Mouse (Mus musculus): ENCODE measurements around the gene Fgf22.

Gene Fgf22

GRCm38 (mm10) chr10:79766001-79766507, 11.2 kb downstream of the Fgf22 start:
- DNase-seq (ENCODE audit: low read depth in 1 of 2, low spot score in 2 of 2), result no peak

- DNase-seq (ENCODE audit: low read depth in 1 of 2, low spot score in 2 of 2), result peak; percentile 99 to 100
These were observed 11.8 kb downstream of the Fgf22 start, which contains the start of gene Rnf126 for GRCm38 (mm10) chr10:79766508-79767325. Gene Rnf126, minus strand, starts transcription at chr10:79766952.

GRCm38 (mm10) chr10:79767372-79768244, 12.7 kb downstream of the Fgf22 start:
- peak; percentile 36 to 42 for DNase-seq (ENCODE audit: low read depth in 1 of 2, low spot score in 2 of 2)

- no peak for DNase-seq (ENCODE audit: low read depth in 1 of 2, low spot score in 2 of 2)
These were observed 13.5 kb downstream of the Fgf22 start for GRCm38 (mm10) chr10:79768400-79768799.

GRCm38 (mm10) chr10:79769329-79769728, 14.5 kb downstream of the Fgf22 start:
- no peak for DNase-seq (ENCODE audit: low read depth in 1 of 2, low spot score in 2 of 2)

- no peak for DNase-seq (ENCODE audit: low read depth in 1 of 2, low spot score in 2 of 2)
These were observed 17.4 kb downstream of the Fgf22 start for GRCm38 (mm10) chr10:79772320-79772719.

GRCm38 (mm10) chr10:79773208-79773607, 18.3 kb downstream of the Fgf22 start:
- DNase-seq (ENCODE audit: low read depth in 1 of 2, low spot score in 2 of 2), result no peak

GRCm38 (mm10) chr10:79774486-79775279, 19.8 kb downstream of the Fgf22 start:
- no peak for DNase-seq (ENCODE audit: low read depth in 1 of 2, low spot score in 2 of 2)

- no peak for DNase-seq (ENCODE audit: low read depth in 1 of 2, low spot score in 2 of 2)
These were observed 22.2 kb downstream of the Fgf22 start, which contains the start of gene Fstl3 for GRCm38 (mm10) chr10:79777103-79777531. Gene Fstl3, plus strand, starts transcription at chr10:79777272.

GRCm38 (mm10) chr10:79778006-79778405, 23.1 kb downstream of the Fgf22 start:
- no peak for DNase-seq (ENCODE audit: low read depth in 1 of 2, low spot score in 2 of 2)

- DNase-seq (ENCODE audit: low read depth in 1 of 2, low spot score in 2 of 2), result no peak
These were observed 24.3 kb downstream of the Fgf22 start for GRCm38 (mm10) chr10:79779193-79779592.

- DNase-seq (ENCODE audit: low read depth in 1 of 2, low spot score in 2 of 2), result peak; percentile 92 to 93
These were observed 25.1 kb downstream of the Fgf22 start for GRCm38 (mm10) chr10:79779784-79780663.

GRCm38 (mm10) chr10:79780664-79781015, 25.8 kb downstream of the Fgf22 start:
- DNase-seq (ENCODE audit: low read depth in 1 of 2, low spot score in 2 of 2), result no peak

- DNase-seq (ENCODE audit: low read depth in 1 of 2, low spot score in 2 of 2), result no peak
These were observed 26.3 kb downstream of the Fgf22 start for GRCm38 (mm10) chr10:79781139-79781538.

GRCm38 (mm10) chr10:79781956-79782355, 27.1 kb downstream of the Fgf22 start:
- DNase-seq (ENCODE audit: low read depth in 1 of 2, low spot score in 2 of 2), result no peak

- DNase-seq (ENCODE audit: low read depth in 1 of 2, low spot score in 2 of 2), result no peak
These were observed 28.2 kb downstream of the Fgf22 start for GRCm38 (mm10) chr10:79783050-79783449.

- DNase-seq (ENCODE audit: low read depth in 1 of 2, low spot score in 2 of 2), result no peak
These were observed 29.3 kb downstream of the Fgf22 start for GRCm38 (mm10) chr10:79783920-79784800.

GRCm38 (mm10) chr10:79788386-79789158, 33.7 kb downstream of the Fgf22 start:
- DNase-seq (ENCODE audit: low read depth in 1 of 2, low spot score in 2 of 2), result peak in 1 of 2 experiments; percentile 71

Data from monocyte, adult 2 months (primary cell).